Mouse (Mus musculus) erythroblast, embryonic 14.5 days (primary cell): ENCODE measurements around the gene Gm9745. TPM values are rescaled to one million over a fixed set of nuclear protein-coding genes. Genes with fewer than 3 reads are reported as not detected.
"Not testable (repeated sequence)": the region's sequence is repeated elsewhere in the genome, so short reads cannot be mapped to it uniquely, and the experiment has no call there.

Experiments
- H3K27me3 ChIP-seq: 2 replicates; pipeline ENCODE4 v1.6.1; 2012; ENCODE audit warnings: inconsistent platforms; ENCODE audit not compliant: control insufficient read depth
- H3K36me3 ChIP-seq: 2 replicates; pipeline ENCODE4 v1.6.1; 2012; ENCODE audit warnings: mild to moderate bottlenecking, inconsistent platforms; ENCODE audit not compliant: control insufficient read depth
- H3K4me1 ChIP-seq: 2 replicates; pipeline ENCODE4 v1.6.1; 2012; ENCODE audit warnings: inconsistent platforms; ENCODE audit not compliant: control insufficient read depth
- H3K4me3 ChIP-seq: replicated peaks from 2 replicates; pipeline ENCODE3; 2012; ENCODE audit warnings: moderate library complexity, mild to moderate bottlenecking, inconsistent platforms
- H3K9me3 ChIP-seq: 2 replicates; pipeline ENCODE4 v1.6.1; 2012; ENCODE audit warnings: low read length, inconsistent platforms, mixed read lengths; ENCODE audit not compliant: control insufficient read depth
- GATA1 ChIP-seq: IDR thresholded peaks from 2 replicates; pipeline ENCODE4 v1.6.1; 2012; ENCODE audit warnings: low read length, inconsistent platforms, mixed read lengths
- TAL1 ChIP-seq: IDR thresholded peaks from 3 replicates; pipeline ENCODE4 v1.6.1; 2012; ENCODE audit warnings: low read length, inconsistent platforms, mixed read lengths
- polyA plus RNA-seq: library from polyadenylated mRNA; stranded (reverse); fragments of >175 nt; gene quantifications from 2 replicates; pipeline ENCODE4 v1.2.3, GENCODE M21; 2012

The Gm9745 gene
- polyA plus RNA-seq, 1 experiment = not detected

DNA sequence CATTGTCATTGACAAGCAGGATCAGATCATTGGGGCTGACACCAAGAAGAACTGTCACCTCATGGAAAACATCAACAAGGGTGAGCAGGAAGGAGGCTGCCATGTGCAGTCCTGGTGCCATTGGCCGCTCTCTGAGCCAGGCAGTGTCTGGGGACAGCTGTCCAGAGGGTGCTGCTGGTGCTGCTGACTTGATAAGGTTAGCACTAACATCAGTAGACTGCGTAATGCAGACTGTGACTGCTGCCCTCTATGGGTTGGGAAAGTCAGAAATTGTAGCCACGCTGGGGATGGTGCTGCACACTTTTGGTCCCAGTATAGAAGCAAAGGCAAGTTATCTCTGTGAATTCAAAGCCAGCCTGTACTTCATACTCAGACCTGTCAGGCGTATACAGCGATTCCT is 8.8 kb upstream of the Gm9745 start:
- not testable (repeated sequence) for H3K4me3 ChIP-seq, H3K4me1 ChIP-seq, H3K9me3 ChIP-seq, H3K27me3 ChIP-seq, H3K36me3 ChIP-seq

DNA sequence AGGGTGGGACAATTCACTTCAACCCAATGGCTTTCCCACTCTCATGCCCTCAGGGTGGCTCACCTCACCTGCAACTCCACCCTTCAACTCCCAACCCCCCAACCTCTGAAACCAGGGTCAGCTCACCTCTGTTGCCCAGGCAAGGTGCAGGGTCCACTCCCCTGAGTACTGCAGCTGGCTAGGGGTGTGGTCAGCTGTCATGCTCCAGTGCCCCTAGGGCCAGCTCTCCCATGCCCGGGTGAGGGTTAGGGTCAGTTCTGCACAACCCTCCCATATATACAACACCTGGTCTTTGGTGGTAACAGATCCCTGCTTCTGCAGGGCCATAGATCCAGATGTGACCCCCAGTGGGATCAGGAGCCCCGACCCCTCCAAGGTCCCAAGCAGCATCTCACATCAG is 7.1 kb upstream of the Gm9745 start:
- H3K27me3 ChIP-seq, H3K4me3 ChIP-seq, H3K9me3 ChIP-seq, H3K4me1 ChIP-seq, H3K36me3 ChIP-seq: not testable (repeated sequence)

DNA sequence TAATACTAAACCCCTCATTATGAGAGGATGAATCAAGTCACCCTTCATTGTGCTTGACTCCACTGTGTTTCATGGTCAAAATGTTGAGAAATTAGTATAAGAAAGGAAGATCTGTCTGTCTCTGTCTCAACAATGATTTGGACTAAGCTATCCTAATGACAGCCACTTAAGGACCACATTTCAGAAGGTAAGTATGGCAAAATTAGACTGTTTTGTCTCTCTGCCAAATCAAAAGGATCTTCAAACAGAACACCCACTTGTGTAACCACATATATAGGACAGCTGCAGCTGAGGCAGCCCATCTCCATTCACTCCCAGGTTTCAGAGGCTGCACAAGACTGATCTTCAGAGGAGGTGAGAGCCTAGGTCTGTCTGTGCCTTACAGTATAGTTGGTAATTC is 4.5 kb upstream of the Gm9745 start, which contains the start of gene Idi2:
TSS of gene Idi2 (plus strand) at position 301 of the 400 bp plus-strand sequence.
- H3K9me3 ChIP-seq, H3K27me3 ChIP-seq, H3K4me1 ChIP-seq, H3K4me3 ChIP-seq, H3K36me3 ChIP-seq: not testable (repeated sequence)

DNA sequence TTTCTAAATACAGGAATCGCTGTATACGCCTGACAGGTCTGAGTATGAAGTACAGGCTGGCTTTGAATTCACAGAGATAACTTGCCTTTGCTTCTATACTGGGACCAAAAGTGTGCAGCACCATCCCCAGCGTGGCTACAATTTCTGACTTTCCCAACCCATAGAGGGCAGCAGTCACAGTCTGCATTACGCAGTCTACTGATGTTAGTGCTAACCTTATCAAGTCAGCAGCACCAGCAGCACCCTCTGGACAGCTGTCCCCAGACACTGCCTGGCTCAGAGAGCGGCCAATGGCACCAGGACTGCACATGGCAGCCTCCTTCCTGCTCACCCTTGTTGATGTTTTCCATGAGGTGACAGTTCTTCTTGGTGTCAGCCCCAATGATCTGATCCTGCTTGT is 4.2 kb downstream of the Gm9745 start:
- not testable (repeated sequence) for H3K4me3 ChIP-seq, H3K36me3 ChIP-seq

DNA sequence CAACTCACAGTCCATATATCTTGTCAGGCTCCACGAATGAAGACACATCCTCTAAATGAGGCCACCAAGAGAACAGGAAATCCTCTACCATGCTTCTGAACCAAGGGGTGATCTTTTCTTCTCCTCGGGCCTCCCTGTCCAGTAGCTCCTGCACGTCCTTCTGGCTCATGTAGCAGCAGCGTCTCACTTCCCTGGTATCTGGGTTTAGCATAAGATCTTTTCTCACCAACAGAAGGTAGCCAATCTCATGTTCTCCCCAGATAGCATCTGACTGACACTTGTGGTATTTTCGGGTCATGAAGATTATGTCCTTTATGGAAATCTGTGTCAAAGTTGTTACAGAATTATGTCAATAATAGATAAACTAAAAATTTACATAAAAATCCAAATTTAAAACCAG is 6.3 kb downstream of the Gm9745 start:
- H3K4me3 ChIP-seq, H3K4me1 ChIP-seq, H3K36me3 ChIP-seq, H3K27me3 ChIP-seq, H3K9me3 ChIP-seq: not testable (repeated sequence)

More for the DNA sequence above, 4.2 kb downstream of the Gm9745 start:
- H3K9me3 ChIP-seq, H3K27me3 ChIP-seq, H3K4me1 ChIP-seq: not testable (repeated sequence)

DNA sequence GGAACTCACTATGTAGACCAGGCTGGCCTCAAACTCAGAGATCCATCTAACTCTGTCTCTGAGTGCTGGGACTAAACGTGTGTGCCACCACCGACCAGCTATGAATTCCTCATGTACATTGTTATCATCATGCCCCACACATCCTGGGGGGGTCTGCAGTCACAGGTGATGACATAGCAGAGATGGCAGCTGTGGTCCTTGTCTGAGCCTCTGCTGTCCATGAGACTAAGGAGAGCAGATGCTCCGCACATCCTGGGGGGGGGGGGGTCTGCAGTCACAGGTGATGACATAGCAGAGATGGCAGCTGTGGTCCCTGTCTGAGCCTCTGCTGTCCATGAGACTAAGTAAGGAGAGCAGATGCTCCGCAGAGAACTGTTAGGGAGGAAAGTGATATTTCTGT is 6.9 kb downstream of the Gm9745 start:
- not testable (repeated sequence) for H3K4me3 ChIP-seq, H3K36me3 ChIP-seq, H3K27me3 ChIP-seq, H3K9me3 ChIP-seq, H3K4me1 ChIP-seq

DNA sequence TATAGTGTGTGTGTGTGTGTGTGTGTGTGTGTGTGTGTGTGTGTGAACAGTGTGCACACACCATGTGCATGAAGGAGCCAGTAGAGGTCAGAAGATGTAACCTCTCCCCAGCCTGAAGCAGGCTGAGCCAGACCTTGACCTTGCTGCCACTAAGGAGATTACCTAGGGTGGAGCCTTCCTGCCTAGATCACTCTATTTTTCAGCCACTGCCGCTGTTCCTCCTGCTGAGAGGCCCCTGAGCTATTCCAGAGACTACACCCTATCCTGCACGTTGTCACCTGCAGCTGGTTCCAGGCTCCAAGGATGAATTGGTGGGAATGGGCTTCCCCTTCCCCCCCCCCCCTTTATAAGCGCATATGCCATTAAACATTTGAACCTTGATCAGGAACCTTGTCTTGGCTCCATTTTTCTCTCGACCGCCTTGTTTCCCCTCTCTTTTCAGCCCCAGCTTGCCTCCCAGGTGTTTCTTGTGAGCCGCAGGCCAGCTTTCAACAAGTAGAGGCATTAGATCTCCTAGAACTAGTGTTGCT is 10.4 kb downstream of the Gm9745 start:
- H3K4me1 ChIP-seq, H3K4me3 ChIP-seq, H3K36me3 ChIP-seq, H3K27me3 ChIP-seq, H3K9me3 ChIP-seq: not testable (repeated sequence)

DNA sequence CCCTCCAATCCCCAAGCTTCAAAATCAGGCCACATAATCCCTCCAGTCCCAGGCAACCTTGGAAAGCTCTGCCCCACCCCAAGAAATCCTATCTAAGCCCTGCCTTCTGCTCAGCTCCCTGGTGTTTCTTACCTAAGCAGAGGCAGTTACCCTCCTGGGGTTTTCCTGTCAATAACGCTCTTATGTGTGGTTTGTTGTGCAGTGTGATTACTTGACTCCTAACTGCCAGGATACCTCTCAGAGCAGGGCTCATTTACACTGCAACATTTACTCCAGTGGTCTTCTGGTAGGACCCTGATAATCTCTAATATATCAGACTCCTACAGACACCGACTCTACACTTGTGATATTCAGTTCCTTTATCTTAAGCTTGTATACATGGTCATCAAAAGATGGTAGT is 14.5 kb downstream of the Gm9745 start:
- Histone ChIP-seq H3K36me3 (no peaks in the 10 kb centered on the region), H3K27me3 (no peaks in the 10 kb centered on the region; the same call in 1 of the 2 replicates), H3K9me3 (no peaks in the 10 kb centered on the region), H3K4me3 (no peak overlapping the region), H3K4me1 (no peaks in the 10 kb centered on the region)
- no peak for TF ChIP-seq TAL1
- TF ChIP-seq GATA1 = no peak

DNA sequence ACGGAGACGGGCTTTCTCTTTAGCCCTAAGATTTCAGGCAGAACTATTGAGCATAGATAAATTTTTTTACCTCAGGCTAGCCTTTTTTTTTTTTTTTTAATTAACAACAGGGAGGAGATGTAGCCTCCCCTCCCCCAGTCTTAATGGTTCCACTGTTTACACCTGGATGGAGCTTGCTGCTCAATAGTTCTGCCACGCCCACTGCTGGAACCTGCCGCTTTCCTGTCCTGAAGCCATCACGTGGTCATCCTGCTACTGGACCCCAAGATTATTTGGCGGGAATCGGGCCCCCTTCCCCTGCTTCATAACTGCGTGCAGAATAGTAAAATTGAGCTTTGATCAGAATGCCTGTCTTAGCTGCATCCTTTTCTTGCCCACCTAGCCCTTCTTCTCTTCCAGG is 34.1 kb downstream of the Gm9745 start:
- not testable (repeated sequence) for H3K4me3 ChIP-seq, H3K36me3 ChIP-seq, H3K27me3 ChIP-seq, H3K4me1 ChIP-seq, H3K9me3 ChIP-seq

DNA sequence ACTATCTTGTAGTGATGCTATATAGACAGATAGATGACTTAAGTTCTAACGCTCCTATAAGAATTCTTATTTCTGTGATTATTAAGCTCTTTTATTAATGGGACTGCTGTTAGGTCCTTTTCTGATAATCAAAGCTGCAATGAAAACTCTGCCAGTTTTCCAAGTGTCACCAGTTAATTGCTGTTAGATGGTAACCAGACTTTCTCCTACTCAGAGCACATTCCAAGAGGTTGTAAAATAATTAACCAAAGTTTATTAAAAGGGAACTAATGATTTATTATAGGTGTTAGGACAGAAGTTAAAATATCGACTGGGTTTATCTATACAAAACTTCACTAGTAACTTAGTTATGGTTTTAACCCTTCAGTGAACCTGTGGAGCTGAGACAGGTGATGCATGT is 42.0 kb downstream of the Gm9745 start:
- H3K27me3 ChIP-seq, H3K36me3 ChIP-seq, H3K4me1 ChIP-seq, H3K4me3 ChIP-seq, H3K9me3 ChIP-seq: not testable (repeated sequence)

Other genes starting within 250 kb of the Gm9745 start
- gene Wdr37, start 76.3 kb downstream of the Gm9745 start, polyA plus RNA-seq = 0.26 and 0.52 TPM in 2 replicates
- 0.20 and 0.22 TPM in 2 replicates for gene Idi1, start 62.7 kb downstream of the Gm9745 start, polyA plus RNA-seq
- gene Idi2, start 4.6 kb upstream of the Gm9745 start, polyA plus RNA-seq = not detected in 2 replicates
- gene Gtpbp4, start 47.9 kb upstream of the Gm9745 start, polyA plus RNA-seq = 0.17 and 0.22 TPM in 2 replicates
- gene Larp4b, start 145.7 kb upstream of the Gm9745 start, polyA plus RNA-seq = 1.5 and 2.0 TPM in 2 replicates